Mouse (Mus musculus) heart, postnatal 14 days (tissue): ENCODE measurements around the gene Tspo2. TPM values are rescaled to one million over a fixed set of nuclear protein-coding genes. Genes with fewer than 3 reads are reported as not detected.

Experiments
- total RNA-seq, 2 experiments: library from RNA; stranded (reverse); gene quantifications; 2 replicates each; pipeline ENCODE4 v1.2.3; 2021

The Tspo2 gene
- total RNA-seq, 2 experiments from 2014 or later, result 0.96 to 1.8 TPM

Other genes with a start within 250 kb of the Tspo2 start
- gene Trem1, start 218.8 kb downstream of the Tspo2 start, total RNA-seq, result under 1 TPM; 0.10 to 0.15 TPM
- gene Trem3, start 203.7 kb downstream of the Tspo2 start, total RNA-seq, result not detected
- gene Treml4, start 187.2 kb downstream of the Tspo2 start, total RNA-seq, result under 1 TPM in 1 of 2 experiments, not detected in 1; 0.29 TPM
- under 1 TPM; 0.53 to 1.00 TPM for gene Treml2, start 152.0 kb downstream of the Tspo2 start, total RNA-seq
- gene B430306N03Rik, start 135.4 kb downstream of the Tspo2 start, total RNA-seq, result under 1 TPM; 0.10 to 0.20 TPM
- 1 to 10 TPM; 1.9 to 2.5 TPM for gene Trem2, start 105.1 kb downstream of the Tspo2 start, total RNA-seq
- under 1 TPM; 0.22 to 0.29 TPM for gene Treml1, start 91.6 kb downstream of the Tspo2 start, total RNA-seq
- 10 to 100 TPM; 24.3 to 26.5 TPM for gene Nfya, start 41.6 kb downstream of the Tspo2 start, total RNA-seq
- gene Oard1, start 41.5 kb downstream of the Tspo2 start, total RNA-seq, result 10 to 100 TPM; 10.7 to 12.9 TPM
- 100 to 1,000 TPM; 243 TPM for gene Apobec2, start 18.6 kb downstream of the Tspo2 start, total RNA-seq
- under 1 TPM; 0.17 to 0.83 TPM for gene Unc5cl, start 3.4 kb upstream of the Tspo2 start, total RNA-seq